Mouse (Mus musculus): Measurements from ENCODE around the gene Smarcal1.

DNA sequence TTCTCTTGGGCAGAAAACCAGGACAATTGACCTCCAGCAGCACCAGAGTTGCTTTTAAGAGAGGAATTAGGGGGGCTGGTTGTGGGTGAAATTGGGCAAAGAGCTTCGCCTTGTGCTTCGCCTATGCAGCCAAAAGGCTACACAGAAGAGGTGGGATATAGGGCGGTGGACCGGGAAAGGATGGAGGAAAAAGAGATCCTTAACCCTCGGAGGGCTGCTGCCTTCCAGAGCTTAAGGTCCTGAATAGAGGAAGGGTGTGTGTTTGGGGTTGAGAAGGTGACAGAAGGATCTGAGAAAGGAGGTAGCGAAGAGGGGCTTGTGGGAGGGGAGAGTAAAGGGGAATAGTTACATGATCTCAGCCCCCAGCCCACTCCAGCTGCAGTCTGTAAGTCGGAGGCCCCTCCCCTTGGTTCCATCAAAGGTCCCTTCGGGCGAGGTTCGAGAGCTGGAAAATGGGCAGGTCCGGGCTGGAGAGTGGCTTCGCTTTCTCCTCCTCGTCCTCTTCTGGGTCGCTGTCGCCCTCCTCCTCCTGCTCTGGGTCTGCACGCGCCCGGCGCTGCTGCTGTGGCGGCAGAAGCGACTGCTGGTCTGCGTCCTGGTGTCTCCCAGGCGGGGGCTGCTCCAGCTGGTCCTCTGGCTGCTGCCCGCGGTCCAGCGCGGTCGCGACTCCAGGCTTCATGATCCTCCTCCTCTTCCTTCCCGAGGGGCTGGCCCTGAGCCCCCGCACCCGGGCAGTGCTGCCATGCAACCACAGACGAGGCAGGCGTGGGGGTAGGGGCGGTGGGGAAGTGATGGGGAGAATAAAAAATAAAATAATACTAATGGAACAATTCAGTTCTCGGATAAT, 47.1 kb upstream of the Smarcal1 start:
- no peak for TF ChIP-seq POLR2A (IDR thresholded peaks at IDR 0.05; ENCODE audit: low read depth, low read length)
- TF ChIP-seq CTCF (conservative IDR thresholded peaks at IDR 0.05; ENCODE audit: insufficient read depth, insufficient read length, low read depth, low read length) = no peak

All from kidney, adult 2 months (tissue).